Mouse (Mus musculus): ENCODE measurements around the gene Olfr229.
"Not testable (repeated sequence)": the region's sequence is repeated elsewhere in the genome, so short reads cannot be mapped to it uniquely, and the experiment has no call there.

Gene Olfr229

DNA sequence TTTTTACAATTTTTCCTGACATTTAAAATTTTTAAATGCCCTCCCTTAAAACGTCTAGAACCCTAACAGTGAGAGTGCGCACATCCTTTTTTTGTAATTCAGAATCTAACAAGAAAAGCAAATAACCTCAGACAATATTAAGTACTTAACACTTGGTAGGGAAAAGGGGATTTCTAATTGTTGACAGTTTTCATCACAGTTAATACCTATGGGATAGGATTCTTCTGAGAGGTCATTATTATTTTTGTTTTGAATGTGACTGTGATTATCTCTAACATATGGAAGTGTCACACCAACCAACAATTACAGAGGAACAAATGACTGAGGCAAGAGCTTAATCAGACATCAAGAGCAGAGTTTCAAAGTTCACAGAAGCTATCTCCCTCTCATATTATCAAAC is at the start of gene Olfr229:
Gene Olfr229, plus strand, starts transcription at position 301 of the 400 bp plus-strand sequence.
- no peak for DNase-seq

DNA sequence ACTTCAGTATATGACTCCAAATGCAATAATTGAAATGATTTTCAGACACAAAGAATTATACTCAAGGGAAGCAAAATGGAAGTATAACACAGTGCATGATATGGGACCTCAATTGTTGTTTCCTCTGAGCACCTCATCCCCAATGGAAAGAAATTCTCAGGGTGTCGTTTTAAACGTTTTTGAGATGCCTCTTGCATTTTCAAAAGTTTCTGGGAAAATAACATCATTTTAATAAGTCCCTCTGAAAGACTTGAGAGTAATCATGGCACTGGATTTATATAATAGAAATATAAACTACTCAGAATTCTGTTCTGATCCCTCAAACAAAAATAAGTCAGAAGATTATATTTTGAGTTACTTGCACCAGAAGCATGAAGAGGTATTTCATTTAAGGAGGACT is 41.0 kb upstream of the Olfr229 start, which contains the start of gene Olfr972:
Gene Olfr972, plus strand, starts transcription at position 301 of the 400 bp plus-strand sequence.
- no peak for DNase-seq

DNA sequence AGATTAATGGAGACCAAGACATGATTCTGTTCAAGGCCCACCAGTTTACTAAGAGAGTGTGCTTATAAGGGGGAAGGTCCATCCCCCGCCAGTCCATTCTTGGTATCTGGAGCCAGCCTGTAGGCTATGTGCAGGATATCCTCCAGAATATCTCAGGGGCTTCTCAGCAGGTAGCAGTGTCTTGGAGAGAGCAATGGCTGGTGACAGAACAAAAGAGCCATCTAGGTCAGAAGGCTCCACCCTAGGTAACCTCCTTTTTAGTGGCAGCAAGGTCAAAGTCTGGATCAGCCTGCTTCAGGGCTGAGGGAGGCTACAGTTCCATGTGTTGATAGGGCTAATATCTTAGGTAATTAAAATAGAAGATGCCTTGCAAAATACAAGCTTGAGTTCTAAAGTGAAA is 35.1 kb upstream of the Olfr229 start:
- DNase-seq, result not testable (repeated sequence)

DNA sequence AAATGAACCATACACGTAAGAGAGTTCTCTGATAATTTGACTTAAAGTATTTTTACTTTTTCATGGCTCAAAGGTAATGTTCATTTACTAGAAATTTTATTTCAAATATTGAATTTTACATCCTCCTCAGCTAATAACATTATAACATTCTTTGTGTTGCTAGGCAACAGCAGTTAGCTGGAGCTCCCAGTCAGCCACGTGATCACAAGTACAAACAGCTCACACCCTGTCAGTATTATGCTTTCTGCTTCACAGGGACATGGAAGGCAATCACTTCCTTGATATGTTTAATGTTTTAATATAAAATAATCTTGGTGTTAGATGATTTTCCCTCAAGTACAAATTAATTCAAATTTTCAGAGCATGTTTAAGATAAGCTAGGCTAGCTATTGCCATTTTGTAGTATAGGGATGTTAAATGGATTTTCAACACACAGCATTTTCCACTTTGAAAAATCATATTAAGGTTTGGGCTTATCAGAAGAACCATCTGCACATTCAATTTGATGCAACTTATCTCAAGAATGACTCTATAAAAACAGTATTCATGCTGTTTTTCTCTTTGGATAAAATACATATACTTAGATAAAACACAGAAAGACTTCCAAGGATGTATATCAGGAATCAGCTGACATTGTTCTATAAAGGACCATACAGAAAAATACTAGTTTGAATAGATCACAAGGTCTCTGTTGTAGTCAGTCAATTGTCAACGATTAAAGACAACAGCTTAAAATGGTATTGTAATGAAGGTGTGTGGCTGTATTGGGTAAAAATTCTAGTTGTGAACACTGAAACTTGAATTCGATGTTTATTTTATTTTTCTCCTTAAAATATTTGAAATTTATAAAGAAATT is 29.4 kb upstream of the Olfr229 start:
- DNase-seq, result not testable (repeated sequence)

DNA sequence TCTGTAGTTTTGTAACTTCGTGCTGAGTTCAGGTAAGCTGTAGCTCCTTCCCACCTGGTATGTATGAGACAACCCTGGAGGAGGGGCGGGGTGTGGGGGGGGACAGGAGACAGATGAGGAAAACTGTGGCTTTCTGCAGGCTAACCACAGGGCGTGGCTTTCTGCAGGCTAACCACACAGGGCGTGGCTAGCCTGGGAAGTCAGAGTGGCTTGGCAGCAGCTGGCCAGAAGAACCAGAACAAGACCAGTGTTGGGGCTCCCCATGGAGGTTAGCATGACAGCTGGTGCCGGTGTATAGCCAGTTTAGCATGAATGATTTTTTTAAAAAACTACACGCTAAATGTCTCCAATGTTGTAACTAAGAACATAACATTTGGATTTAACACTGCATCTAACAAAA is 2.0 kb upstream of the Olfr229 start:
- no peak for DNase-seq

DNA sequence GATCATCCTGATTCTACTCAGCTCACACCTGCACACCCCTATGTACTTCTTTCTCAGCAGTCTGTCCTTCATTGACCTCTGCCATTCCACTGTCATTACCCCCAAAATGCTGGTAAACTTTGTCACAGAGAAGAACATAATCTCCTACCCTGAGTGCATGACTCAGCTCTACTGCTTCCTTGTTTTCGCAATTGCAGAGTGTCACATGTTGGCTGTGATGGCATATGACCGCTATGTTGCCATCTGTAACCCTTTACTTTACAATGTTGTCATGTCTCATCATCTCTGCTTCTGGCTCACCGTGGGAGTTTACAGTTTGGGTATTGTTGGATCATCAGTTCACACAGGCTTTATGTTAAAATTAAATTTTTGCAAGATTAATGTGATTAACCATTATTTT is 2.8 kb downstream of the Olfr229 start:
- DNase-seq, result no peak

DNA sequence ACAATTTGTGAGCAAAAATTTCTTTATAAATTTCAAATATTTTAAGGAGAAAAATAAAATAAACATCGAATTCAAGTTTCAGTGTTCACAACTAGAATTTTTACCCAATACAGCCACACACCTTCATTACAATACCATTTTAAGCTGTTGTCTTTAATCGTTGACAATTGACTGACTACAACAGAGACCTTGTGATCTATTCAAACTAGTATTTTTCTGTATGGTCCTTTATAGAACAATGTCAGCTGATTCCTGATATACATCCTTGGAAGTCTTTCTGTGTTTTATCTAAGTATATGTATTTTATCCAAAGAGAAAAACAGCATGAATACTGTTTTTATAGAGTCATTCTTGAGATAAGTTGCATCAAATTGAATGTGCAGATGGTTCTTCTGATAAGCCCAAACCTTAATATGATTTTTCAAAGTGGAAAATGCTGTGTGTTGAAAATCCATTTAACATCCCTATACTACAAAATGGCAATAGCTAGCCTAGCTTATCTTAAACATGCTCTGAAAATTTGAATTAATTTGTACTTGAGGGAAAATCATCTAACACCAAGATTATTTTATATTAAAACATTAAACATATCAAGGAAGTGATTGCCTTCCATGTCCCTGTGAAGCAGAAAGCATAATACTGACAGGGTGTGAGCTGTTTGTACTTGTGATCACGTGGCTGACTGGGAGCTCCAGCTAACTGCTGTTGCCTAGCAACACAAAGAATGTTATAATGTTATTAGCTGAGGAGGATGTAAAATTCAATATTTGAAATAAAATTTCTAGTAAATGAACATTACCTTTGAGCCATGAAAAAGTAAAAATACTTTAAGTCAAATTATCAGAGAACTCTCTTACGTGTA is 21.1 kb downstream of the Olfr229 start:
- DNase-seq, result not testable (repeated sequence)

DNA sequence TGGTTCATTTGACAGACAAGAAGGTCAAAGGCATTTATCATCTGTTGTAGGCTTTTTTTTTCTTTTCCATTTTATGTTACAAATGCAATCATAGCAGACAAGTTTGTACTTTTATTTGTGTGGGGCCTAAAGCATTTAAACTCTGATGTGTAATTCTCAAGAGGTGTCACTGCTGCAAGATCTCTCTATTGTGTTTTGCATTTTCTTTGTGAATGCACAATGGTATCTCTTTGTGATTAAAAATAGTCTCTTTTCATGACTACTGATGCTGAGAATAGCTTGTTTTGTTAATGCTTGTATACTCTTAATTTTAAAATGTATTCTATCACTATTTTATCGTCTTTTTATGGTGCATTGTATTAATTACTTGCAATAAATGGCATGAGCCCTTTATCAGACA is 21.7 kb downstream of the Olfr229 start:
- not testable (repeated sequence) for DNase-seq

DNA sequence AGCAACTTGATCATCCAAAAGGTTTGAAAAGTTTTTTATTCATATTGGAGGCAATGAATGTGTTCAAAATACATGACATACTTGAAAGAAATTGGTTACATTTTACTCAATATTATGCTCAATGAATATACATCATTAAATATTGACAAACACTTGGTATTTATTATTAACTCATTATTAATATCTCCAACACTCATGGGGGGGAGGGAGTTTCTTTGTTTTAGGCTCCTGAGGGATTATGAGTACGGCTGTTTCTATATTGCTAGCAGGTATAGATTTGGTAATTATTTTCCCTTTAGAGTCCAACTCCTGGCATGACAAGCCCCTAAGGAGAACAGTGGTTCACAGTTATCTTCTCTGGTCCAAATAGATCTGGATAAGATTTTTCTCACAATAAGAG is 30.1 kb downstream of the Olfr229 start, which contains the start of gene Olfr974:
Gene Olfr974, plus strand, starts transcription at position 301 of the 400 bp plus-strand sequence.
- DNase-seq, result no peak

DNA sequence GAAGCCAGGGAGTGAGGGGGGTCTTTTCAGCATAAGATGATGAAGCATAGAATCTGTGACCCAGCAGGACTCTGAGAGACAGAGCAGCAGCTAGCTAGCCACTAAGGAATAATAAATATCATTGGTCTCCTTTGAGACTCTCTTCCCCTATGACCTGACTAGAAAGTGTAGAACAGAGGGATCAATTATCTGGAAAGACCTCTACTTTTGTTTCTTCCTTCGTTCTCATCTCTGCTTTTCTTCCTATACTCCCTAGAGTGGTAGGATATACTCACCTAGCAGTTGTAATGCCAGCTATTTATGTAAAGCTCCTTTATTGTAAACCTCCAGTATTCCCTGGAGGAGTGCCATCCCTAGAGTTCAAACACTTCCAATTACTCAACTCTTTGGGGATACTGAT is 44.8 kb downstream of the Olfr229 start, which contains the start of gene Olfr975:
Gene Olfr975, minus strand, starts transcription at position 101 of the 400 bp plus-strand sequence.
- no peak for DNase-seq

DNA sequence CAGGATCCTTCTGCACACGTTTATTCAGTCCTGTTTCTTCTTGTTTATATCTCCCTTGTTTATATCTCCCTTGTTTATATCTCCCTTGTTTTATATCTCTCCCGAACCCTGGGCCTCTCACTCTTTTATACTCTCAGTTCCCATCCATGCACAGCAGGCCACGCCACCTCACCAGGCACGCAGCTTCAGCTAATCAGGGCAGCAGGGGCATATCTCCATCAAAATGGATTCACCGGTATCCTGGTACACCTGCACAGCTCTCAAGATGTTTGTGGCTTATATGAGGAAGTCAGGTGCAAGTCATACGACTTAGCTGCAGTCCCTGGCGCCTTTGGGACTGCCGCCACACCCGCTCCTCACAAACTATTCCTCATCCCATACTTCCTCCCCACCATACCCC is 53.9 kb downstream of the Olfr229 start, which contains the start of gene Olfr976:
Gene Olfr976, minus strand, starts transcription at position 101 of the 400 bp plus-strand sequence.
- not testable (repeated sequence) for DNase-seq
